Mouse (Mus musculus): ENCODE results near the gene Resf1.
"Not testable (repeated sequence)": the region's sequence is repeated elsewhere in the genome, so short reads cannot be mapped to it uniquely, and the experiment has no call there.

Gene Resf1

GRCm38 (mm10) chr6:149344372-149344771 lies 35.2 kb downstream of the Resf1 start:
- no peak for DNase-seq (ENCODE audit: low spot score)

- not testable (repeated sequence) for DNase-seq (ENCODE audit: low spot score)
Measured at GRCm38 (mm10) chr6:149348211-149348610, 39.0 kb downstream of the Resf1 start.

GRCm38 (mm10) chr6:149354826-149355495 lies 45.7 kb downstream of the Resf1 start:
- DNase-seq (ENCODE audit: low spot score), result no peak

GRCm38 (mm10) chr6:149355799-149356198 lies 46.6 kb downstream of the Resf1 start:
- not testable (repeated sequence) for DNase-seq (ENCODE audit: low spot score)

GRCm38 (mm10) chr6:149357155-149357554 lies 47.9 kb downstream of the Resf1 start:
- DNase-seq (ENCODE audit: low spot score), result no peak

- DNase-seq (ENCODE audit: low spot score), result not testable (repeated sequence)
Measured at GRCm38 (mm10) chr6:149362533-149362932, 53.3 kb downstream of the Resf1 start.

GRCm38 (mm10) chr6:149365975-149366374 lies 56.8 kb downstream of the Resf1 start:
- DNase-seq (ENCODE audit: low spot score), result not testable (repeated sequence)

- DNase-seq (ENCODE audit: low spot score), result no peak
Measured at GRCm38 (mm10) chr6:149366403-149366802, 57.2 kb downstream of the Resf1 start.

GRCm38 (mm10) chr6:149374986-149375457 lies 65.8 kb downstream of the Resf1 start:
- DNase-seq (ENCODE audit: low spot score), result peak; percentile 63

- DNase-seq (ENCODE audit: low spot score), result no peak
Measured at GRCm38 (mm10) chr6:149383531-149383930, 74.3 kb downstream of the Resf1 start.

Data from layer of hippocampus, adult 9-10 months (tissue).